Mouse (Mus musculus) 3134 (cell line): ENCODE measurements at regions not wholly inside any gene's neighbourhood (a gene's known extent, or its start where the extent isn't known, plus 50 kb on each side); places are given as distances from the start of the nearest gene placed in this dataset.

Experiments used
- DNase-seq: peaks from one replicate; pipeline ENCODE4 v3.0.0-alpha.2; 2011; ENCODE audit warnings: low spot score; ENCODE audit not compliant: insufficient read length; ENCODE audit errors: extremely low read depth

DNA sequence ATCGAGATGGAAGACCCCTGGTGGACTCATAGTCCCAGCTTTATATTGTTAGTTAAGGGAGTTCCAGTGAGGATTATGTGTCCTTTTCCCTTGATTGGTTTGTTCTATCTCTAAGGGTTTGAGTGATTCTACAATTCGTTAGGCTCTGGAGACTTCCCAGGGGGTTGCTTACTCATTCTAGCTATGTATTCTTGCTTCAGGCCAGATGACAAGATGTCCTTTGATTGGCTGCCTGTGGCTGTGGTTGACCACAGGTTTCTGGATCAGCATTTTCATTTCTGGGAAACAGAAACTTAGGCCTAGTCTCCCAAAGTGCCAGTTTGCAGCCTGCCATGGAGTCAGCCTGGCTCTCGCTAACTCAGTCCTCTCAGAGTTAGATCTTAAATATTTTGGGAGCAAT lies 119.3 kb upstream of the H2al1n start:
- DNase-seq: peak; percentile 48

DNA sequence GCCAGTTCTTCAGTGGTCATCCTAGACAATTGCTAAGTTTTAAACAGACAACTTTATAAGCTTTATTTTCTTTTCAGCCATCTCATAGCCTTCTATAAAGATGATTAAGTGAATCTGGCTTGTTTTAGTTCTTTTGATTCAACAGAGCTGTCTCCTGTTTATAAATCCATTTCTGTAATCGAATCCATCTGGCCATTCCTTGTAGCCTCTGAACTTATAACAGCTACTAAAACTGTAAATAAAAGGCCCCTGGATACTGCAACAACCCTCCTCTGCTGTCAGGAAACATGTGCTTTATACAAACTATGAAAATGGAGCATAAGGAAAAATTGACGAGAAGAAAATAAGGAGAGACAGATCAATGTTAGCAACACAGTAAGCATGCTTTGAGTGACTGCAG lies 77.4 kb upstream of the H2al1n start:
- DNase-seq: no peak

DNA sequence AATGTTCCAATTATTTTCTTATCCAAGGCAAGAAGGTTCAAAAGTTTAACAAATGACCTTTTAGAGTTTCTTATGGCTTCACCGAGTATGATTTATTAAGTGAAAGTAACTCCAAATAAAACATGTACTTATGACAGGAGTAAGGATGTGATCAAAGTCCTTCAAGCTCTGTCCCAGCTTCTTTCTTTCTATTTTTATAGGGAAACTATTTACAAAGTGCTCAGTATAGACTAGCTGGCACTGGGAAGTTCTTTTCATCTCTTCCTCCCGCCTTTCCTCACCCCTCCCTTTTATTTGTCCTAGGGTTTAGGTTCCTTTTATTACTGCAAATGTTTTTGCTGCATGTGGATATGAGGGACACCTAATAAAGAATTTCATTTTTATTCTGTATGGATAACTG lies 76.3 kb upstream of the H2al1n start:
- DNase-seq: no peak

DNA sequence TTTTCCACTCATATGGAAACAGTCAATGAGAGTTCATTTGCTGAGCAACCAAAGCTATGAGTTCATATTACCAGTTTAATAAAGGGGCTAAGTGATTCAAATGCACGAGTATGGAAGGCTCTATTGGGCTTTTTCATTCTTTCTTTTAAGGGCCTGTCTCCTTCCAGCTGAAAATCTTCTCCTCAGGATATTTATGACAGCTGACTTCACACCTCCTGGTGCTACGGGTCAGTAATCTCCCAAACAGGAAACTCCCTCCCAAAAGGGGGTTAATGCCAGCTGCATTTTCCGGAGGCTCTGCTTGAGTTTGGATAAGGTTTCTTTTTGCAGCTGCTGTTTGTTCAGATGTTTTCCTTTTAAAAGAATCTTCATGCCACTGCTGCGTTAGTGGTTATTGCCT lies 72.5 kb upstream of the H2al1n start:
- DNase-seq: no peak
